ENCODE assay signal across 17 mouse cellular contexts in genomic region chr6:65164977-65165376, GRCm38 (mm10). TPM values are rescaled to one million over a fixed set of nuclear protein-coding genes. Genes with fewer than 3 reads are reported as not detected.
A peak's percentile ranks its signal among the peaks of the same experiment; 100 is the strongest.
DNase-seq lines count a peak whose midpoint lies in the region; ATAC-seq lines count a peak whose summit lies in the region.
"Had no signal": no experiment of that assay in that cellular context is flagged by ENCODE, and none has a peak within 500 bp of the region (broad histone marks: within the 10 kb centered on the region; RNA-seq: fewer than 3 reads in every experiment).

No protein-coding gene starts in this region.

- H3K4me3 ChIP-seq in brown adipose tissue, adult 24 weeks (ENCODE audit: insufficient read depth, low read depth, low read length), result no peak overlapping the region
- H3K4me3 ChIP-seq: embryonic facial prominence, embryonic 15.5 days; forebrain, embryonic 15.5 days; liver, embryonic 13.5 days; midbrain, embryonic 15.5 days had no signal

- no peak for DNase-seq in frontal cortex, postnatal 25 days (ENCODE audit: low spot score in 2 of 2)
- peak; percentile 24 for DNase-seq in layer of hippocampus, adult 9-11 months
- no peak for DNase-seq in layer of hippocampus, postnatal 25 days (ENCODE audit: extremely low spot score in 1 of 2, low spot score in 1 of 2)
- DNase-seq in MN1 (ENCODE audit: low spot score), result no peak
- DNase-seq in cerebellum, adult 18-20 months, result no peak
- DNase-seq: adrenal gland, postnatal 25 days; cerebellum, adult 11 months; gastrocnemius, postnatal 36 days; kidney, adult 8-10 months; liver, embryonic 13.5 days had no signal

- peak overlapping the region; percentile 49 for H3K27ac ChIP-seq in brown adipose tissue, adult 24 weeks (replicated peaks; ENCODE audit: low read depth, low read length)
- H3K27ac ChIP-seq: embryonic facial prominence, embryonic 15.5 days; forebrain, embryonic 15.5 days; hindbrain, postnatal 0 days; liver, embryonic 13.5 days; midbrain, embryonic 15.5 days had no signal

- H3K4me1 ChIP-seq in brown adipose tissue, adult 24 weeks (ENCODE audit: control insufficient read depth, insufficient read depth, insufficient read length, low read length), result no peaks in the 10 kb centered on the region
- H3K4me1 ChIP-seq: embryonic facial prominence, embryonic 15.5 days; forebrain, embryonic 15.5 days; liver, embryonic 13.5 days; midbrain, embryonic 15.5 days had no signal

- ATAC-seq in frontal cortex, adult (ENCODE audit: low TSS enrichment), result peak; percentile 58
- peak; percentile 56 for ATAC-seq in megakaryocyte progenitor cell, adult 5-6 weeks (replicated peaks; ENCODE audit: poor library complexity)
- ATAC-seq: forebrain, embryonic 15.5 days; hindbrain, postnatal 0 days; midbrain, embryonic 15.5 days had no signal

RNA-seq across cellular contexts. Expression of gene Hpgds, which starts 20.3 kb away (rescaled TPM):
- total RNA-seq in layer of hippocampus, postnatal 25 days (2021), result 1 to 10 TPM; 3.3 to 5.3 TPM
- 1.3 and 2.0 TPM in 2 replicates for polyA plus RNA-seq in brown adipose tissue, adult 24 weeks (2012; ENCODE audit: insufficient read depth, insufficient read length, missing spikeins)
- 0.30 and 1.3 TPM in 2 replicates for total RNA-seq in megakaryocyte progenitor cell, adult 5-6 weeks (2015)
- total RNA-seq in megakaryocyte progenitor cell, adult 5-6 weeks (2017), result 0.37 and 0.84 TPM in 2 replicates
